In genomic region chr6:146270776-146271533, GRCm38 (mm10) we compare ENCODE assay signal across 8 mouse cellular contexts.
DNase-seq lines count a peak whose midpoint lies in the region; ATAC-seq and TF ChIP-seq lines count a peak whose summit lies in the region.

No protein-coding gene starts in this region.

- peaks cover 9% of the 10 kb centered on the region for H3K4me1 ChIP-seq in embryonic facial prominence, embryonic 14.5 days (ENCODE audit: control insufficient read depth, insufficient read depth, low read length)
- H3K4me1 ChIP-seq in heart, postnatal 0 days (ENCODE audit: control insufficient read depth, insufficient read depth) = peaks cover 24% of the 10 kb centered on the region
- H3K4me1 ChIP-seq in liver, postnatal 0 days (ENCODE audit: insufficient read depth) = peaks cover 10% of the 10 kb centered on the region
- H3K4me1 ChIP-seq in neural tube, embryonic 14.5 days (ENCODE audit: control insufficient read depth, insufficient read depth, low read length) = peaks cover 3% of the 10 kb centered on the region; the same call in 1 of the 2 replicates

- DNase-seq in urinary bladder, adult 18-20 months (ENCODE audit: low spot score in 2 of 2) = peak; percentile 50 to 82
- DNase-seq in urinary bladder, postnatal 10 days (ENCODE audit: low spot score) = no peak
- peak; percentile 92 for DNase-seq in embryonic facial prominence, embryonic 14.5 days (ENCODE audit: low spot score)
- peak; percentile 91 for DNase-seq in heart, postnatal 0 days (ENCODE audit: low spot score)
- peak; percentile 70 to 83 for DNase-seq in kidney, postnatal 4 days
- peak; percentile 73 for DNase-seq in liver, postnatal 0 days
- DNase-seq in testis, postnatal 14 days (ENCODE audit: low spot score) = peak; percentile 53

- peak; percentile 93 for ATAC-seq in embryonic facial prominence, embryonic 14.5 days (ENCODE audit: low read depth)
- ATAC-seq in heart, postnatal 0 days (ENCODE audit: insufficient read depth, low read depth) = peak; percentile 96
- peak; percentile 98 for ATAC-seq in liver, postnatal 0 days
- ATAC-seq in neural tube, embryonic 14.5 days (ENCODE audit: low read depth) = peak; percentile 95

- TF ChIP-seq EP300 in heart, postnatal 0 days (IDR thresholded peaks at IDR 0.05; ENCODE audit: low read depth) = 0 out of 2 replicates have a peak, but pooled peaks have one; percentile 53
- TF ChIP-seq EP300 in liver, postnatal 0 days (IDR thresholded peaks at IDR 0.05; ENCODE audit: low read depth) = peak; percentile 21; the same call in 1 of the 2 replicates

- no peak for TF ChIP-seq CTCF in heart, postnatal 0 days (IDR thresholded peaks at IDR 0.05; ENCODE audit: low read depth)
- no peak; the same call in 1 of the 2 replicates for TF ChIP-seq CTCF in liver, postnatal 0 days (IDR thresholded peaks at IDR 0.05; ENCODE audit: low read depth)

- H3K4me3 ChIP-seq in embryonic facial prominence, embryonic 14.5 days (ENCODE audit: low read depth, low read length) = no peak overlapping the region
- no peak overlapping the region for H3K4me3 ChIP-seq in heart, postnatal 0 days (ENCODE audit: low read depth, low read length)
- H3K4me3 ChIP-seq in liver, postnatal 0 days (ENCODE audit: low read depth, low read length) = no peak overlapping the region
- H3K4me3 ChIP-seq in neural tube, embryonic 14.5 days (ENCODE audit: low read depth, low read length) = no peak overlapping the region

- no peaks in the 10 kb centered on the region for H3K27me3 ChIP-seq in embryonic facial prominence, embryonic 14.5 days (replicated peaks; ENCODE audit: control insufficient read depth, insufficient read depth, low read length)
- no peaks in the 10 kb centered on the region for H3K27me3 ChIP-seq in heart, postnatal 0 days (ENCODE audit: control insufficient read depth, insufficient read depth, low read length)
- no peaks in the 10 kb centered on the region for H3K27me3 ChIP-seq in liver, postnatal 0 days (ENCODE audit: insufficient read depth, low read length)
- H3K27me3 ChIP-seq in neural tube, embryonic 14.5 days (ENCODE audit: control insufficient read depth, insufficient read depth, low read length) = no peaks in the 10 kb centered on the region

- 29% methylated on average over 12 of the region's 12 CpGs for WGBS in embryonic facial prominence, embryonic 14.5 days
- 31% methylated on average over 12 of the region's 12 CpGs for WGBS in heart, postnatal 0 days
- 29% methylated on average over 12 of the region's 12 CpGs for WGBS in liver, postnatal 0 days (ENCODE audit: insufficient replicate concordance)
- 57% methylated on average over 12 of the region's 12 CpGs for WGBS in neural tube, embryonic 14.5 days

- H3K9ac ChIP-seq in embryonic facial prominence, embryonic 14.5 days (ENCODE audit: low read depth, low read length) = no peak overlapping the region
- H3K9ac ChIP-seq in heart, postnatal 0 days (replicated peaks; ENCODE audit: low read depth, low read length) = no peak overlapping the region
- no peak overlapping the region for H3K9ac ChIP-seq in liver, postnatal 0 days (replicated peaks)
- no peak overlapping the region for H3K9ac ChIP-seq in neural tube, embryonic 14.5 days (replicated peaks; ENCODE audit: low read depth, low read length)

- no peak overlapping the region for H3K4me2 ChIP-seq in embryonic facial prominence, embryonic 14.5 days (ENCODE audit: low read depth, low read length)
- H3K4me2 ChIP-seq in heart, postnatal 0 days (ENCODE audit: low read depth, low read length) = no peak overlapping the region
- peak overlapping the region; percentile 26 for H3K4me2 ChIP-seq in liver, postnatal 0 days (ENCODE audit: low read depth, low read length)
- H3K4me2 ChIP-seq in neural tube, embryonic 14.5 days (ENCODE audit: low read depth, low read length) = no peak overlapping the region

- peak overlapping the region; percentile 46; the same call in 1 of the 2 replicates for H3K27ac ChIP-seq in embryonic facial prominence, embryonic 14.5 days (replicated peaks; ENCODE audit: low read depth, low read length)
- peak overlapping the region; percentile 61 for H3K27ac ChIP-seq in heart, postnatal 0 days (ENCODE audit: low read depth)
- peak overlapping the region; percentile 29; the same call in 1 of the 2 replicates for H3K27ac ChIP-seq in liver, postnatal 0 days (ENCODE audit: low read depth)
- H3K27ac ChIP-seq in neural tube, embryonic 14.5 days (ENCODE audit: low read depth, low read length) = no peak overlapping the region

- H3K9me3 ChIP-seq in embryonic facial prominence, embryonic 14.5 days (ENCODE audit: control insufficient read depth, low read length) = no peaks in the 10 kb centered on the region
- no peaks in the 10 kb centered on the region for H3K9me3 ChIP-seq in heart, postnatal 0 days (replicated peaks; ENCODE audit: control insufficient read depth, low read length)
- H3K9me3 ChIP-seq in liver, postnatal 0 days (ENCODE audit: low read length) = no peaks in the 10 kb centered on the region
- H3K9me3 ChIP-seq in neural tube, embryonic 14.5 days (ENCODE audit: control insufficient read depth, low read length) = no peaks in the 10 kb centered on the region

- H3K36me3 ChIP-seq in embryonic facial prominence, embryonic 14.5 days (ENCODE audit: control insufficient read depth, insufficient read depth, low read length) = no peaks in the 10 kb centered on the region
- H3K36me3 ChIP-seq in heart, postnatal 0 days (replicated peaks; ENCODE audit: control insufficient read depth, insufficient read depth, low read length) = 0 out of 2 replicates have a peak, but pooled peaks cover 6% of the 10 kb centered on the region
- H3K36me3 ChIP-seq in liver, postnatal 0 days (replicated peaks; ENCODE audit: insufficient read depth, low read length) = no peaks in the 10 kb centered on the region
- no peaks in the 10 kb centered on the region for H3K36me3 ChIP-seq in neural tube, embryonic 14.5 days (ENCODE audit: control insufficient read depth, insufficient read depth, low read length)
